Mouse (Mus musculus): ENCODE results near the gene Klhl22.

Gene Klhl22

GRCm38 (mm10) chr16:17758902-17759301, 516 bp upstream of the Klhl22 start:
- DNase-seq: no peak

GRCm38 (mm10) chr16:17759813-17760321, 449 bp downstream of the Klhl22 start:
- peak; percentile 55 to 63 for DNase-seq

- DNase-seq: peak; percentile 30 to 39
Observed at GRCm38 (mm10) chr16:17760657-17761056, 1.2 kb downstream of the Klhl22 start.

GRCm38 (mm10) chr16:17761074-17761473, 1.7 kb downstream of the Klhl22 start:
- no peak for DNase-seq

- no peak for DNase-seq
Observed at GRCm38 (mm10) chr16:17764108-17764511, 4.7 kb downstream of the Klhl22 start.

DNA sequence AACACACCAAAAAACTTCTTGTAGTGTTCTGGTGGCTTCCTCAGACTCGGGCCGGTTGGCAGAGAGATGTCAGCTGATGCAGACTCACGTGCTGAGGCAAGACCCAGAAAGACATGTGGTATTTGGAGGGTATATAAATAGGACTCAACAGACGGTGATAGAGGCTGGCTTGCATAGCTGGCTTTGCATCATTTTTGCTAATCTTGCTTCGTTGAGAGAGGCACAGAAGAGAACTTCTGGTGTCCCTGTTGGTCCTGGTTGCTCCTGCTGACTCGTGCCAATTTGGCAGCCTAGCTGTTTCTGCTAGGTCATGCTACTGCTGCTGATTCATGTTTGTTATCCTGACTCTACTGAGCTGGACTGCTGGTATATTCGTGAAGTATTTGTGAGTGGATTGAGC, 9.4 kb downstream of the Klhl22 start:
- no peak for DNase-seq

DNA sequence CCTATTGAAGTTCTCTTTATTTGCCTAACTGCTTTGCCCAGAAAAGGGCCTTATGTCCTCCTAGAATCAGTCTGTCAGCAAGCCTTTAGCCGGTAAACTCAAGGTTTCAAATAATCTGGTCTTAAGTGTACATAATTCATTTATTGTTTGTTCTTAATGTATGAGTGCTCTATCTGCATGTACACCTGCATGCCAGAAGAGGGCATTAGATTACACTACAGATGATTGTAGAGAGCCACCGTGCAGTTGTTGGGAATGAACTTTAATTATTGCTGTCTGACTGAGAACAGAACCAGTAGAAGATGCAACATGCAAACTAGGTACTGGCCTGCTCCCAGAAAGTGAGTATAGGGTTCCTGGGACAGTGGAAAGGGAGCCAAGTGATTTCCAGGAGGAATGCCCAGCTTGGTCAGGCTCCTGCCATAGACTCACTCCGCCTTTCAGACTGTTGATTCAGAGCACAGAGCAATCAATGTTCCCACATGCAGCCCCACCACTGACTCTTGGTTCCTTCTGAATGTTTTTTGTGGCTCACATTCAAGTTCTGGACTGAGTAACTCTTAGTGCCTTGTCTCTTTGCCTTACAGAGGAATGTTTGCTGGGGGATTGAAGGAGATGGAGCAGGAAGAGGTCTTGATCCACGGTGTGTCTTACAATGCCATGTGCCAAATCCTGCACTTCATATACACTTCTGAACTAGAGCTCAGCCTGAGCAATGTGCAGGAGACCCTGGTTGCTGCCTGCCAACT, 11.9 kb downstream of the Klhl22 start:
- no peak for DNase-seq

DNA sequence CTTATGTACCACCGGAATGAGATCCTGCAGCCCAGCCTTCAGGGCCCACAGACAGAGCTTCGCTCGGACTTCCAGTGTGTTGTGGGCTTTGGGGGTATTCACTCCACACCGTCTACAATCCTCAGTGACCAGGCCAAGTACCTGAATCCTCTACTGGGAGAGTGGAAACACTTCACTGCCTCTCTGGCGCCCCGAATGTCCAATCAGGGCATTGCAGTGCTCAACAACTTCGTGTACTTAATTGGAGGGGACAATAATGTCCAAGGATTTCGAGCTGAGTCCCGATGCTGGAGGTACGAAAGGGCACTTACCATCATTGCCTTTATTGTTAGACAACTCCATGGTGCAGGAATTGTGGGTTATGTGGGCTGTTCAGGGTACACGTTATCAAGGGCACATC, 17.4 kb downstream of the Klhl22 start:
- no peak for DNase-seq

DNA sequence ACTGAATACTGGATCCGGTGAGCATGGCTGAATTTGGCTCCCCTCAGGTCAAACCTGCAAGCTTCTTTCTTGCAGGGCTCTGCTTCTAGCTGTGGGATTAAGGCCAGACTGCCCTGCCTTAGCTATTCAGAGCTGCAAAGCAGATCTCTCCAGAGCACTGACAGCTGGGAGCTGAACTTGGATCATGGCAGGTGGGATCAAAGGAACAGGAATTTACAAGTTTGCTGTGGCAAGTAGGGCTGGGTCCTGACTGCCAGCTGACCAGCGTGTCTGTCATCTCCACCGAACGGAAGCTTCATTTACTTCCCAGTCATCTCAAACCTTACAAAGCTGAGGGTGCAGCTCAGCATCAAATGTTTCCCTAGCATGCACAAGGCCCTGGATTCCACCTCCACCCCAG, 18.8 kb downstream of the Klhl22 start:
- DNase-seq: no peak

- DNase-seq: no peak
Observed at GRCm38 (mm10) chr16:17779692-17780091, 20.3 kb downstream of the Klhl22 start.

GRCm38 (mm10) chr16:17785337-17785736, 25.9 kb downstream of the Klhl22 start:
- DNase-seq: no peak

GRCm38 (mm10) chr16:17792728-17793127, 33.3 kb downstream of the Klhl22 start:
- no peak for DNase-seq

- no peak for DNase-seq
Observed at GRCm38 (mm10) chr16:17794047-17794446, 34.6 kb downstream of the Klhl22 start.

DNA sequence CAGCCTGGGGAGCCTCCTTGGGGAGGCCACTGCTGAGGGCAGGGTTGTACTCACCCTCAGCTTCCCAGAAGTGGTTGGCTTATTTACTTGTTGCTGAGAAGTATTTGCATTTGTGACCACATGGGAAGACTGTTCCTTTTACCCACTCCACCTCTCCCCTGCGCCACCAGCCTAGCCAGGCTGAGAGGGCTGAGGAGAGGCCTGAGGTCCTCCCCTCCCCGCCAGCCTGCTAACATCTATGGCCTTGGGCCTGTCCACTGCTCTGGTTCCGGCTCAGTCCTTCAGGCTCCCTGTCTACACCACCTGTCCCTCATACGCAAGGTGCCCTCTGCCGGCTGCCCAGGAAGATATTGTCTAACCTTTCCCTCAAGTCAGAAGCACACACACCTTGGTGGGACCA, 36.2 kb downstream of the Klhl22 start:
- peak; percentile 80 to 87 for DNase-seq

DNA sequence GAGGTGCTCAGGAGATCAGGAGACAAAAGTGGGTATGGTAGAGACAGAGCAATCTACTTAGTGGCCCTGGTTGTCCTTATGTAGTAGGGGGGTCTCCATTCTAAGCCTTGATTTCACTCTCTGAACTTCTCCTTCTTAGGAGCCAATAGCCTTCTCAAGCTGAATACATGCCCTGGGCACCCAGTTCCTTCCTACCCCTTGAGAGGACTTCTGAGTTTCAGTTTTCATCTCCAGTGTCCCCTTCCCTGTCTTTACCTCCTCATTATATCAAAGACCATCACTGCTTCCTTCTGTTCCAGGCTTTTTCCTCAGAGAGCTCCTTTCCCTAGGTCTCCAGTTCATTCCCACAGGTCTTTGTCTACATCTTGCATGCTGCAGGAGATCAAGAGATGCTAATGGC, 37.1 kb downstream of the Klhl22 start:
- DNase-seq: no peak

DNA sequence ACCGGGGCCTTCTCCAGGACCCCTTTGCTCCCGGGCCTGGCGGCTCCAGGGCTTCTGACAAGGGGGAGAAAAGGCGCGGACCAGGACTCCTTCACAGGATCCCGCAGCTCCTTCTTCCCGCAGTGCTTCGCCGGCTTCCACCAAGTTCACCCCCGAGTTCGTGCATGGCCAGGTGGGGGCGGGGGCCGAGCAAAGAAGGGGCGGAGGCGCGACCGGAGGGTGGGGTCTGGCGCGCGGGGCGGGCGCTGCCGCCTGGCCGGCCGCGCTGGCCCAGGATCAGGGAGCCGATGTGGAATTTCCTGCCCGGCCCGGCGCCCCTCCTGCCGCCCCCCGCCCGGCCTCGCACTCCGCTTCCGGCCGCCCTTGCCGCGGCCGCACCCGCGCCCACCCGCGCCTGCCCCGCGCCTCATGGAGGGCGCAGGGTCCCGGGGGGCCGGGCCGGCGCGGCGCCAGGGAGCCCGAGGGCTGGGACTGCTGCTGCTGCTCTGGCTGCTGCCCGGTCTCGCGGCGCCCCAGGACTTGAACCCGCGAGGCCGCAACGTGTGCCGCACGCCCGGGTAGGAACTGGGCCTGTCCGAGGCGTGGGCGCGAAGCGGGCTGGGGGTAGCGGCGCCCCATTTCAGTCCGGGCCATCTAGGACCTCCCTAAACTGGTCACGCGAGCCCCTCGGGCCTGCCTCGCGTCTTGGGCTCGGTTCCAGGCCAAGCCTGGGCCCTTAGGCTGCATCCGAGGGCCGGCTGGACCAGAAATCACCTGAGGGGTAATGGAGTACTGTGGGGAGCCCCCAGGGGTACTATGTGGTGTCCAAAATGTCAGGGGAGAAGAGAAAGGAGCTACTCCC, 37.8 kb downstream of the Klhl22 start, which contains the start of gene Scarf2:
Gene Scarf2 (plus strand): TSS at position 312 of the 841 bp plus-strand sequence.
- DNase-seq: peak; percentile 62 to 68

- DNase-seq: no peak
Observed at GRCm38 (mm10) chr16:17797812-17798311, 38.4 kb downstream of the Klhl22 start.

DNA sequence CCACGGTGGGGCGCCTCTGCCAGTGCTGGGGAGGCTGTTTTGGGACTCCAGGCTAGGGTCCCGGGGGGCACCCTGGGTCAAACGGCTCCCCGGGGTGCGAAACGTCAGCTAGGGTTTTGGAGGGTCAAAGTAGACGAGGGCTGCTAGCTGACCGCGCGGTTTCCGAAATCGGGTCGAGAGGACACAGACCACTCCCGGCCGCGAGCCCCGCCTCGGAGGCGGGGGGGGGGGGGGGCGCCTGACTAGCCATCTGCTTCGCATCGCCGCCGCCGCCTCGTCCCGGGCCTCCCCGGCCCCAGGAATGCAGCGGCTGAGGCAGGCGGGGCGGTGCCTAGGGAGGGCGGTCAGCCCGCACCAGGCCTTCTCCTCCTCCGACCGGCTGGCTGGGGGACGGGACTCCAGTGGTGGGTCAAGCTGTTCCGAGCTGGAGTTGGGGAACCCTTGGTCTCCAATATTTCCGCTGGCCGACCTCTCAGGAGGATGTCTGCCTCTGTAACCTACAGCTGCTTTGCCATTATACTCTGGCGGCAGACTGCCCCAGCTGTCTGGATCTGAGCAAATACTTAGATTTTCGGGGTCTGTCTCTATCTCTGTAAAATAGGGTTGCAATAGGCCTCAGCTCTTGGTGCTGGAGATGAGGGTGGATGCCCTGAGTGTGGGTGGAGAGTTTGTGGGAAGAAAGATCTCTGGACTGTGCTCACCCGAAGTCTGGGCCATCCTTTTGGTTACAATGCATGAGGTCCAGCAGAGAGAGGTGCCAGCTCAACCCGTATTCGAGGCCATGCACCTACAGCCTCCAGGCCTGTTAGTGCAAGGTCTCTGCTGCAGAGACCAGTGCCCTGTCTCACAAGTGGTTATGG, 39.1 kb downstream of the Klhl22 start:
- DNase-seq: peak; percentile 65 to 75

DNA sequence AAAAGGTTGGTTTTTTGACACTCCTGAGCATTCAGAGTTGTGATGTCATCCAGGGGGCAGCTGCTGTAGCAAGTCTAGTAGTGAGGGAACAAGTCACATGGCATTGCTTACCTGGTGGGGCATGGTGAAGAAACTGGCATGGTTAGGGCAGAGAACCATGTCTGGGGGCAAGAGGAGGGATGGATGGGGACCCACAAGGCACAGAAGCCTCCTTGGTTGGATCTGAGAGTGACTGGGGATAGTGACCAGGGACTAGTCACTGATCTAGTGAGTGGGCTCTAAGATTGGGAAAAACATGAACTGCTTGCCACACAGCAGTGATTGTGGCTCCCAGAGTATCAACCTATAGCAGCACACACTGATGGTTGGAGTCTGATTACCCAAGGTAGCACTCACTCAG, 40.2 kb downstream of the Klhl22 start:
- DNase-seq: no peak

GRCm38 (mm10) chr16:17801777-17802455, 42.5 kb downstream of the Klhl22 start:
- no peak for DNase-seq

DNA sequence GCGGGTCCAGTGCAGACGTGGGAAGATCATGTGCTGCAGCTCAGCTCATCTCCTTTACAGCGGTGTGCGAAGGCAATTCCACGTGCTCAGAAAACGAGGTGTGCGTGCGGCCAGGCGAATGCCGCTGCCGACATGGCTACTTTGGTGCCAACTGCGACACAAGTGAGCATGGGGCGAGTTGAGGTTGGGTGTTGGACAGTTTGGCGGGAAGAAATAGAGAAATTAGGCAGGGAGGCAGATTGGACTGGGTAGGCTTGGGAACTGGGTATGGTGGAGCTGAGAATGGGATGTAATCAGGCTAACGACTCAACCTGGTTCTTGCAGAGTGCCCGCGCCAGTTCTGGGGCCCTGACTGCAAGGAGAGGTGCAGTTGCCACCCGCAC, 43.0 kb downstream of the Klhl22 start:
- no peak for DNase-seq
